Mouse (Mus musculus) lung, embryonic 14.5 days (tissue): Measurements from ENCODE around the gene Med14. TPM values are rescaled to one million over a fixed set of nuclear protein-coding genes. Genes with fewer than 3 reads are reported as not detected.
A peak's percentile ranks its signal among the peaks of the same experiment; 100 is the strongest.

Experiments used
- ATAC-seq: fragments of 200-750 bp; cut with Nextera tagmentation; 2 replicates; pipeline ENCODE4 v1.8.0; 2017; ENCODE audit warnings: mild to moderate bottlenecking, moderate TSS enrichment, moderate library complexity; ENCODE audit not compliant: insufficient read depth
- DNase-seq: peaks from one replicate; pipeline ENCODE4 v3.0.0-alpha.2; 2015
- H3K27ac ChIP-seq: fragments of 300-500 bp; sonication (generic); 2 replicates; pipeline ENCODE4 v1.5.1; 2014; ENCODE audit warnings: low read depth, mild to moderate bottlenecking, moderate library complexity
- H3K27me3 ChIP-seq: fragments of 300-500 bp; sonication (generic); 2 replicates; pipeline ENCODE4 v1.6.1; 2014; ENCODE audit warnings: low read length, control low read depth; ENCODE audit not compliant: insufficient read depth
- H3K36me3 ChIP-seq: fragments of 300-500 bp; sonication (generic); 2 replicates; pipeline ENCODE4 v1.6.1; 2014; ENCODE audit warnings: control low read depth; ENCODE audit not compliant: insufficient read depth
- H3K4me1 ChIP-seq: fragments of 300-500 bp; sonication (generic); 2 replicates; pipeline ENCODE4 v1.6.1; 2014; ENCODE audit warnings: antibody characterized with exemption, control low read depth; ENCODE audit not compliant: insufficient read depth
- H3K4me2 ChIP-seq: fragments of 300-500 bp; sonication (generic); 2 replicates; pipeline ENCODE4 v1.6.1; 2014; ENCODE audit warnings: mild to moderate bottlenecking
- H3K4me3 ChIP-seq: fragments of 300-500 bp; sonication (generic); 2 replicates; pipeline ENCODE4 v1.5.1; 2014; ENCODE audit warnings: low read depth, low read length
- H3K9ac ChIP-seq: fragments of 300-500 bp; sonication (generic); 2 replicates; pipeline ENCODE4 v1.6.1; 2014
- H3K9me3 ChIP-seq: fragments of 300-500 bp; sonication (generic); 2 replicates; pipeline ENCODE4 v1.6.1; 2016; ENCODE audit warnings: low read depth, low read length, control low read depth
- CTCF ChIP-seq: IDR thresholded peaks from 2 replicates; pipeline ENCODE4 v1.5.1; 2016; ENCODE audit warnings: antibody characterized with exemption, low read depth
- WGBS: fragments of 180-500 bp; shearing (Covaris S2); extraction: QIAGEN DNeasy Blood & Tissue Kit; methylation state at CpG from one replicate; pipeline ENCODE4 v1.1.7; 2014; 5-methylcytosine and 5-hydroxymethylcytosine counted together
- polyA plus RNA-seq: library from polyadenylated mRNA; unstranded; fragments of >200 nt; fragmentation: Nextera tagmentation; extraction: Ambion mirVana; gene quantifications from 2 replicates; pipeline ENCODE4 v1.2.1, GENCODE M21; 2014

The Med14 gene
- 21.0 and 22.6 TPM in 2 replicates for polyA plus RNA-seq

DNA sequence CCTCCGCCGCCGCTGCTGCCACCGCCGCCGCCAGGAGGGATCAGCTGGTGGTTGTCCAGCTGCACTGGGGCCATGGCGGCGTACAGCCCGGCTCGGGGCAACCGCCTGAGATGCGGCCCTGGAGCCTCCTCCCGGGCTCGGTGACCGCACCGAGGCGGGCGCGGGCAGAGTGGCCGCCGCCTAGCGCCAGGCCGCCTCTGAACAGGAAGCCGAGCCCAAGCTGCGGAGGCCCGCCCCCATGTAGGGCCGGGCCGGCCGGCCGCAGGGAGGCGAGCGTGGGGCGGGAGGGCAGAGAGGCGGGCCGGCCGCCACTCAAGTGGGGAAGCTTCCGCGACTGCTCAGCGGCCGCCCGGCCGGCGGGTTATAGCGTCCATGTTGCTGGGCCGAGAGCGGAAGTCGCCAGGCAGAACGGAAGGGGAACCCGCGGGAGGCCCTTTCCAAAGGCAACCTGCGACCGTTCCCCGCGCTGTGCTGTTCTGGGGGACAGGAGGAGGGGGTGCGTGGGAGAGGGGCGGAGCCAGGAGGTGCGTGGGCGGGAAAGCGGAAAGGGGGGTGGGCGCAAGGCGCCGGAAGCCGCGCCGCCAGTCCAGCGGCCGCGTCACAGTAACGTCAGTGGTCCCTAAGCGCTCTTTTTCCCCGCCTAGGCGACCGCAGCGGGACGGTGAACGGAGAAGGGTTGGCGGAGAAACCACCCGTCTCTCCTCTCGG is at the start of gene Med14:
TSS of gene Med14 (minus strand) at position 448 of the 708 bp plus-strand sequence.
- ATAC-seq, result peak; percentile 99

GRCm38 (mm10) chrX:12800559-12800958 is 38.7 kb upstream of the Med14 start:
- Histone ChIP-seq H3K27ac (no peak overlapping the region), H3K27me3 (no peaks in the 10 kb centered on the region), H3K4me2 (no peak overlapping the region), H3K9me3 (no peaks in the 10 kb centered on the region), H3K36me3 (no peaks in the 10 kb centered on the region), H3K4me3 (no peak overlapping the region), H3K9ac (no peak overlapping the region), H3K4me1 (no peaks in the 10 kb centered on the region)
- no peak for TF ChIP-seq CTCF
- WGBS, result 59% methylated on average over 4 of the region's 4 CpGs
- no peak for ATAC-seq
- DNase-seq, result no peak

More for the DNA sequence above, at the start of gene Med14:
- peak within 1 kb of the TSS; percentile 98 for H3K27ac ChIP-seq
- H3K4me1 ChIP-seq, result no peaks in the 10 kb centered on the region; the same call in 1 of the 2 replicates
- peak within 1 kb of the TSS; percentile 74 for H3K9ac ChIP-seq
- no peaks in the 10 kb centered on the region for H3K36me3 ChIP-seq
- 1% methylated on average over 39 of the region's 79 CpGs for WGBS
- TF ChIP-seq CTCF, result no peak
- DNase-seq, result peak; percentile 90
- peak within 1 kb of the TSS; percentile 61 for H3K4me3 ChIP-seq
- H3K9me3 ChIP-seq, result no peaks in the 10 kb centered on the region
- H3K27me3 ChIP-seq, result no peaks in the 10 kb centered on the region
- H3K4me2 ChIP-seq, result peak within 1 kb of the TSS; percentile 65

DNA sequence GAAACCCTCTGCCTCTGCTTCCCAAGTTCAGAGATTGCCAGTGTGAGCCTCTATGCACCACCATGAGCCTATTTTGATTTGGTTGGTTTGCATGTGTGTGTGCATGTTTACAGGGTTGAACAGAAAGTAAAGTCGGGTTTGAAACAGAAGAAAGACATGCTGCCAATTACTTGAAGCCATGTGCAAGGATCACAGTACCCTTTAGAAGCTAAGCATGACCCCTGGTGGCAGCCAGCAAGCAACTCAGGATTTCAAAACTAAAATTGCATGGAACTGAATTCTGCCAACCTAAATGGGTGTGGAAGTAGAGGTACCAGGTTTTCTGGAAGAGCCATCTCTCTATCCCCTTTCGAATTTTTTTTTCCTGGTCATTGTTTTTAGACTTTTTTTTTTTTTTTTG is 33.0 kb upstream of the Med14 start:
- ATAC-seq, result no peak
- DNase-seq, result peak; percentile 50
- Histone ChIP-seq H3K4me2 (no peak overlapping the region), H3K36me3 (no peaks in the 10 kb centered on the region), H3K4me1 (no peaks in the 10 kb centered on the region), H3K27ac (no peak overlapping the region), H3K9ac (no peak overlapping the region), H3K27me3 (no peaks in the 10 kb centered on the region), H3K9me3 (no peaks in the 10 kb centered on the region), H3K4me3 (no peak overlapping the region)
- peak; percentile 54 for TF ChIP-seq CTCF
- 54% methylated on average over 2 of the region's 2 CpGs for WGBS

DNA sequence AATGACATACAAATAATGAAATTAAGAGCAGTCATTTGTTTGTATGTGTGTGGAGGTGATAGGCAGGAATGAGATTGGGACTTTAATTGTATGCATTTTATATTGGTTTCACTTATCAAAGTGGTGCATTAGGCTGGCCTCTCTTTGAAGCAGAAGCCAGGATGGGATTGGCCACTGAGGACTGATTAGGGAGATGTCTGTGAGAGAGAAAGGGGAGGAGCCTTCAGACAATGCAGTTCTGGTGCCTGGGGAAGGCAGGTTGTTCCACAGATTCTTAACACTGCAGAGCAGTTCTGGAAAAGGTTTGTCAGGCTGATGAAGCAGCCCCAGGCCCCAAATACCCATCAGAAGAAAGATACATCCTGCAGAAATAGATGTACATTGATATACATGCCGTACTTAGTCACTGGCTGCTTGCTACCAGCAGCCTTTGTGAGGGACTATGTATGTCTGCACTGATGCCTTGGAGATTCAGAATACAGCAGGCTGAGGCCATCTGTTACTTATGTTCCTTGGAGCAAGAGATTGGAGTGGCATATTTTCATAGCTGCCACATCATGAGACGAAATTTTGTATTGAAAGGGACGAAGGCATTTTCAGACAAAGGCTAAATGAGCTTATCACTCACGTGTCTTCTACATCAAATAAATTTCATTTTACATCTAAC is 29.9 kb upstream of the Med14 start:
- H3K4me1 ChIP-seq, result no peaks in the 10 kb centered on the region
- no peaks in the 10 kb centered on the region for H3K36me3 ChIP-seq
- H3K4me3 ChIP-seq, result no peak overlapping the region
- 81% methylated on average over 4 of the region's 4 CpGs for WGBS
- ATAC-seq (no peak), DNase-seq (no peak)
- H3K27ac ChIP-seq, result no peak overlapping the region
- H3K4me2 ChIP-seq, result no peak overlapping the region
- H3K27me3 ChIP-seq, result no peaks in the 10 kb centered on the region
- no peaks in the 10 kb centered on the region for H3K9me3 ChIP-seq
- TF ChIP-seq CTCF, result no peak
- H3K9ac ChIP-seq, result no peak overlapping the region

DNA sequence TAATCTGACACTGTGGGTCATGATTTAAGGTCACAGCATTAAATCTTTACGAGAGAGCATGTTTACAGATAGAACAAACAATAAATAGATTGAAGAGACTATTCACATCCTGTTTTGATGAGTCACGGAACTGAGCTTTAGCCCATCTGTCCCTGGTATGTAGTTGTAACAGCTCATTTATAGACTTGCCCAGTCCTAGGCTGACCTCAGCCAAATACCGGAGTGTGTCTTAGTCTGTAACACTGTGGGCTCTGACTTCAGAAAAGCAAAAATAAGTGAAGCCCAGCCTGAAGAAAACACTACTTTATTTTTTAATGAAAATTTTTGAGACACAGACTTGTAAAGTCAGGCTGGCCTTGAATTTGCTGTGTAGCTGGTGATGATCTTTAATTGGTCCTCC is 11.4 kb upstream of the Med14 start:
- no peaks in the 10 kb centered on the region for H3K9me3 ChIP-seq
- peak; percentile 78; the same call in 1 of the 2 replicates for ATAC-seq
- no peaks in the 10 kb centered on the region for H3K4me1 ChIP-seq
- H3K9ac ChIP-seq, result no peak overlapping the region
- no peak for TF ChIP-seq CTCF
- H3K27me3 ChIP-seq, result no peaks in the 10 kb centered on the region
- 49% methylated on average over 3 of the region's 3 CpGs for WGBS
- DNase-seq, result peak; percentile 46
- H3K4me2 ChIP-seq, result no peak overlapping the region
- no peak overlapping the region for H3K27ac ChIP-seq
- no peak overlapping the region for H3K4me3 ChIP-seq
- H3K36me3 ChIP-seq, result no peaks in the 10 kb centered on the region

DNA sequence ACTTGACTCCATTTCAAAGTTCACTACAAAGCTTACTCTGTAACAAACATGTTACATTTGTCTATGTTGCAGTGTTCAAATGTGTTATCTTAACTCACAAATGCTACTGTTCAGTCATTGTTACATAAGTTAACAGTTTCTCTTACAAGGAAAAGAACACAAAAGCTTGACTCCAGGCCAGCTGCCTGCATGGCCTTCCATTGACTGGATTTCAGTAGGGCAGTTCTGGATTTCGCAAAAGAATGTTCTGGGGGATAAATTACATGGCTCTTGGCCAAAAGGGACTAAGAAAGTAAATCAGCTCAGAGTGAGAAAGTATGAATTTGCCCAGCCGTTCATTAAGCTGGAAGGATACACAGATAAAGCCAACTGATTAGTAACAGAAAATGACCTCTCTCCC is 9.7 kb upstream of the Med14 start:
- no peak overlapping the region for H3K4me2 ChIP-seq

GRCm38 (mm10) chrX:12768571-12768970 is 6.7 kb upstream of the Med14 start:
- no peak for ATAC-seq
- H3K9me3 ChIP-seq, result no peaks in the 10 kb centered on the region
- TF ChIP-seq CTCF, result no peak
- no peak overlapping the region for H3K4me3 ChIP-seq
- no peak overlapping the region for H3K9ac ChIP-seq
- H3K4me2 ChIP-seq, result no peak overlapping the region
- H3K4me1 ChIP-seq, result no peaks in the 10 kb centered on the region
- no peak overlapping the region for H3K27ac ChIP-seq
- DNase-seq, result no peak
- H3K27me3 ChIP-seq, result no peaks in the 10 kb centered on the region
- WGBS, result 69% methylated on average over 3 of the region's 3 CpGs
- no peaks in the 10 kb centered on the region for H3K36me3 ChIP-seq

More for the DNA sequence above, 9.7 kb upstream of the Med14 start:
- DNase-seq (peak; percentile 59), ATAC-seq (no peak)
- Histone ChIP-seq H3K27me3 (no peaks in the 10 kb centered on the region), H3K9me3 (no peaks in the 10 kb centered on the region), H3K4me1 (no peaks in the 10 kb centered on the region), H3K36me3 (no peaks in the 10 kb centered on the region), H3K4me3 (no peak overlapping the region), H3K27ac (no peak overlapping the region), H3K9ac (no peak overlapping the region)
- WGBS, result 35% methylated on average over 2 of the region's 2 CpGs
- TF ChIP-seq CTCF, result no peak
